Mouse (Mus musculus): ENCODE results near the gene Tdpoz1. TPM values are rescaled to one million over a fixed set of nuclear protein-coding genes. Genes with fewer than 3 reads are reported as not detected.
"Not testable (repeated sequence)": the region's sequence is repeated elsewhere in the genome, so short reads cannot be mapped to it uniquely, and the experiment has no call there.

Gene Tdpoz1
- not detected in 2 replicates for polyA plus RNA-seq (2015; fragmentation: Nextera tagmentation; extraction: Ambion mirVana)

DNA sequence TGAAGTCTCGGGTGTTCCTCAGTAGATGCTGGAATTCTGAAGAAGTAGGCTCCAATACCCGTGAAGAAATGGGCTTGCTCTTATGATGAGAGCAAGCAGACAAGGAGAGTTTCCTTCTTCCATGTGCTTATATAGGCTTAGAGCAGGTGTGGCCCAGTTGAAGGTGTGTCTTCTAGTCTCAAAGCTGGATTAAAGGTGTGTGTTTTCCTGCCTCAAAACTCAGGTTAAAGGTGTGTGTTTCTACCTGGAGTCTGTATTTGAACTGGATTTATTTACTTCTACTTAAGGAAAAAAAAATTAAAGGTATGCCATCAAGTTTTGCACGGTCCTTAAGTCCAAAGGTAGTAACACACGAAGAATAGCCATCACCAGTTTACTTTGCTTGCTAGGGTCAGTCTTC is at the start of gene Tdpoz1:
Tdpoz1 (minus strand) TSS at position 101 of the 400 bp plus-strand sequence.
- ATAC-seq (ENCODE audit: insufficient number of reproducible peaks, low FRiP score, low TSS enrichment, low read depth); H3K27ac ChIP-seq; H3K27me3 ChIP-seq; H3K4me1 ChIP-seq; H3K4me2 ChIP-seq; H3K9me3 ChIP-seq; H3K9ac ChIP-seq; H3K36me3 ChIP-seq; H3K4me3 ChIP-seq: not testable (repeated sequence)
- 73% methylated on average over 3 of the region's 4 CpGs for WGBS

DNA sequence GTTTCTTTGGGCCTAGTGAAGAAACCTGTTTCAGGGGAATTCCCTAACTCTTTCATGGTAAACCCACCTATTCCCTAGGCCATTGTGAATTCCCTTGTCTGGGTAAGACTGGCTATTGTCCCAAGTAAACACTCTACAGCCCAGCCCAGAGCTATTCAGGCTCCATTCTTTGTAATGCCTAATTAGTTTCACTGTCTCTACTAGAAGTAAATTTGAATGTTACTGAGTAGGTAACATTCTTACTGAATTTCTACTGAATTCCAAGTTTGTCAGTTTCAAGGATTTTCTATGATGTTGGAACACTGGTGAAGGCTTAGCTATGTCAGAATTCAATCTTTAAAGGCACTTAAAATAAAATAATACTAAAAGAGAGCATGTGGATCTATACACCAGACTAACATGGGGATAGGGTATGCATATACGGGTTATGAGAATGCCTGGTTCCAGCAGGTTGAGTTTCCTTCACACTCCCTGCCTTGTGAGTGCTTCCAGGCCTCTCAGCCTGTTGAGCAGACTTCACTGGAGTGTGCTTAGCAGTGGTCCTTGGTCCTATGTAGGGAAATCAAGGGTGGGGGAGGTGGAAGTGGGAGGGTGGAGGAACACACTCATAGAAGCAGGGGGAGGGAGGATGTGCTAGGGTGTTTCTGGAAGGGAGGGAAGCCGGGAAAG is 33.0 kb upstream of the Tdpoz1 start:
- not testable (repeated sequence) for H3K27me3 ChIP-seq; H3K9me3 ChIP-seq; H3K9ac ChIP-seq; H3K4me2 ChIP-seq; H3K4me3 ChIP-seq; H3K27ac ChIP-seq; ATAC-seq (ENCODE audit: insufficient number of reproducible peaks, low FRiP score, low TSS enrichment, low read depth); H3K4me1 ChIP-seq; H3K36me3 ChIP-seq
- 74% methylated on average over 2 of the region's 2 CpGs for WGBS

GRCm38 (mm10) chr3:93692970-93693369 is 16.9 kb upstream of the Tdpoz1 start, which contains the start of gene Gm37596:
Gene Gm37596, minus strand, starts transcription at chr3:93693070.
- WGBS = 71% methylated on average over 1 of the region's 2 CpGs
- not testable (repeated sequence) for H3K4me1 ChIP-seq; H3K4me3 ChIP-seq; H3K36me3 ChIP-seq; H3K27ac ChIP-seq; ATAC-seq (ENCODE audit: insufficient number of reproducible peaks, low FRiP score, low TSS enrichment, low read depth); H3K27me3 ChIP-seq; H3K4me2 ChIP-seq; H3K9ac ChIP-seq; H3K9me3 ChIP-seq

- H3K27ac ChIP-seq; H3K27me3 ChIP-seq; H3K36me3 ChIP-seq; H3K9me3 ChIP-seq; H3K4me2 ChIP-seq; H3K4me1 ChIP-seq; H3K9ac ChIP-seq; ATAC-seq (ENCODE audit: insufficient number of reproducible peaks, low FRiP score, low TSS enrichment, low read depth); H3K4me3 ChIP-seq: not testable (repeated sequence)
- 76% methylated on average over 6 of the region's 6 CpGs for WGBS
Observed at GRCm38 (mm10) chr3:93670805-93671503, 5.2 kb downstream of the Tdpoz1 start.

DNA sequence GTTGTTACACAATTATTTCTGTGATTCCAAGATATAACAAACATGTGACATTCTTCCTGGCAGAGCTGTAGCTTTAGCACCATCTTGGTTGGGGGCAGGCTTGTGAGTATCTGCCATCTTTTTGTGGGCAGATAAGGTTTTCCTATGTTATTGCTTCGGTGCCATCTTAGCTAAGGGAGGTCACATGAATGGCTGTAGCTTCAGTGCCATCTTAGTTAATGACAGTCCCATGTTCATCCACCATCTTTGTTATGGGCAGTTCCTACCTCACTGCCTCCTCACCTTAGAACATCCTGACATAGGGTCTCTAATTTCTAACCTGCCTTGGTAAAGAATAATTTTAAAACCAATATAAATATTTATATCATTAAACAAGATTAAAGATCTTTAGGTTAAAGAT is 21.9 kb downstream of the Tdpoz1 start:
- H3K9ac ChIP-seq = no peak overlapping the region
- H3K9me3 ChIP-seq = no peaks in the 10 kb centered on the region
- H3K36me3 ChIP-seq = no peaks in the 10 kb centered on the region
- H3K4me1 ChIP-seq = no peaks in the 10 kb centered on the region
- 73% methylated on average over 1 of the region's 1 CpGs for WGBS
- no peak overlapping the region for H3K27ac ChIP-seq
- no peaks in the 10 kb centered on the region for H3K27me3 ChIP-seq
- no peak overlapping the region for H3K4me3 ChIP-seq
- H3K4me2 ChIP-seq = no peak overlapping the region
- no peak for ATAC-seq (ENCODE audit: insufficient number of reproducible peaks, low FRiP score, low TSS enrichment, low read depth)

DNA sequence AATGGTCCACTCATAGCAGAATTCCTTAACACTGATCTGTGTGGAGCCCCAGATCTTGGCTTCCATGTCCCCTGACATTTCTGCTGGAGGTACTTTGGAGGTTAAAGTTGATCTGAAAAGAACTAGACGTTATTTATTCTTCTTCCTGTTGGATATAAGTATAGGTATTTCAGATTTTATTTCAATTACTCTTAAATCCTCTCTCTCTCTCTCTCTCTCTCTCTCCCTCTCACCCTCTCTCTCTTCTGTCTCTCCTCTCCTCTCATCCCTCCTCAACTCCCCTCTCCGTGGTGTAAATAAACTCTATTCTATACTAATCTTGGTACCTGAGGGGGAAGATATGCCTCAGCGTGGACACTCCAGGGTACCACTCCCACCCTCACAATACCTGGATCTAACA is 23.5 kb downstream of the Tdpoz1 start, which contains the start of gene Tdpoz2:
Tdpoz2 (minus strand) TSS at position 101 of the 400 bp plus-strand sequence.
- no peak within 1 kb of the TSS for H3K4me3 ChIP-seq
- no peaks in the 10 kb centered on the region for H3K9me3 ChIP-seq
- 80% methylated on average over 3 of the region's 3 CpGs for WGBS

DNA sequence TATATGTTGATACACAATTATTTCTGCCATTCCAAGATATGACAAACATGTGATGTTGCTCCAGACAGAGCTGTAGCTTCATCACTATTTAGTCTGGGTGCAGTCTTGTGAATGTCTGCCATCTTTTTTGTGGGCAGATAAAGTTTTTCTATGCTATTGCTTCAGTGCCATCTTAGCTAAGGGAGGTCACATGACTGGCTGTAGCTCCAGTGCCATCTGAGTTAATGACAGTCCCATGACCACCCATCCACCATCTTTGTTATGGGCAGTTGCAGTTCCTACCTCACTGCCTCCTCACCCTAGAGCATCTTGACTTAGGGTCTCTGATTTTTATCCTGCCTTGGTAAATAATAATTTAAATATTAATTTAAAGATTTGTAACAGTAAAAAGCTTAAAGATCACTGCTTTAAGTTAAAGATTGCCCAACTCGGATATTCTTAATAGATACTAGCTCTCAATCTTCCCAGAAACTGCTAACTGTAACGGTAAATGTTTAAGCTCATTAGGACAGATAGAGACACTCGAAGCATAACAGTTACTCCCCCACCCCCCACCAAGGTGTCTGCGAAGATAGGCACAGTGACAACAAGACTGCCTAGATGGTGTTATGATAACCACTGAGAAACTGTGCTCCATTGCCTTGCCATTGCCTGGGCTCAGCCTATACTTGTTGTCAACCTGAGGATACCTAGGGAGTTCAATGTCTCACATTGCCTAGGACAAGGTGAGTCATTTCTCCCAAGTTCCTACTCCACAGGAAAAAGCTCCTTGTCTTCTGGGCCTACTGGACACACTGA is 45.0 kb downstream of the Tdpoz1 start:
- H3K4me2 ChIP-seq; H3K9me3 ChIP-seq; ATAC-seq (ENCODE audit: insufficient number of reproducible peaks, low FRiP score, low TSS enrichment, low read depth); H3K9ac ChIP-seq; H3K27me3 ChIP-seq; H3K4me1 ChIP-seq; H3K36me3 ChIP-seq; H3K27ac ChIP-seq; H3K4me3 ChIP-seq: not testable (repeated sequence)
- 91% methylated on average over 4 of the region's 4 CpGs for WGBS

More for the DNA sequence above, 23.5 kb downstream of the Tdpoz1 start, which contains the start of gene Tdpoz2:
- no peak within 1 kb of the TSS for H3K4me2 ChIP-seq
- no peak within 1 kb of the TSS for H3K27ac ChIP-seq
- ATAC-seq (ENCODE audit: insufficient number of reproducible peaks, low FRiP score, low TSS enrichment, low read depth) = no peak
- no peaks in the 10 kb centered on the region for H3K36me3 ChIP-seq
- H3K27me3 ChIP-seq = no peaks in the 10 kb centered on the region
- H3K9ac ChIP-seq = no peak within 1 kb of the TSS
- H3K4me1 ChIP-seq = no peaks in the 10 kb centered on the region

Other genes with a start within 250 kb of the Tdpoz1 start
- 4.3 and 4.7 TPM in 2 replicates for gene Tchh, start 234.0 kb downstream of the Tdpoz1 start, polyA plus RNA-seq (2015; fragmentation: Nextera tagmentation; extraction: Ambion mirVana)
- gene Tchhl1, start 207.6 kb downstream of the Tdpoz1 start, polyA plus RNA-seq (2015; fragmentation: Nextera tagmentation; extraction: Ambion mirVana) = 0.09 TPM in 1 of 2 replicates, not detected in the other
- 1,981 and 2,196 TPM in 2 replicates for gene S100a11, start 155.8 kb downstream of the Tdpoz1 start, polyA plus RNA-seq (2015; fragmentation: Nextera tagmentation; extraction: Ambion mirVana)
- gene S100a10, start 121.2 kb downstream of the Tdpoz1 start, polyA plus RNA-seq (2015; fragmentation: Nextera tagmentation; extraction: Ambion mirVana) = 826 and 857 TPM in 2 replicates
- gene Tdpoz2, start 23.6 kb downstream of the Tdpoz1 start, polyA plus RNA-seq (2015; fragmentation: Nextera tagmentation; extraction: Ambion mirVana) = not detected in 2 replicates
- not detected in 2 replicates for gene Gm37596, start 16.8 kb upstream of the Tdpoz1 start, polyA plus RNA-seq (2015; fragmentation: Nextera tagmentation; extraction: Ambion mirVana)
- not detected in 2 replicates for gene Gm5773, start 96.7 kb upstream of the Tdpoz1 start, polyA plus RNA-seq (2015; fragmentation: Nextera tagmentation; extraction: Ambion mirVana)
- gene Tdpoz4, start 120.1 kb upstream of the Tdpoz1 start, polyA plus RNA-seq (2015; fragmentation: Nextera tagmentation; extraction: Ambion mirVana) = not detected in 2 replicates
- gene Tdpoz3, start 149.7 kb upstream of the Tdpoz1 start, polyA plus RNA-seq (2015; fragmentation: Nextera tagmentation; extraction: Ambion mirVana) = not detected in 2 replicates

Data from limb, embryonic 15.5 days (tissue).